9 mouse cellular contexts compared by ENCODE assay signal in genomic region chr12:118846221-118846620, GRCm38 (mm10). TPM values are rescaled to one million over a fixed set of nuclear protein-coding genes. Genes with fewer than 3 reads are reported as not detected.
DNase-seq lines count a peak whose midpoint lies in the region; ATAC-seq and TF ChIP-seq lines count a peak whose summit lies in the region.
"Had no signal": no experiment of that assay in that cellular context is flagged by ENCODE, and none has a peak within 500 bp of the region (broad histone marks: within the 10 kb centered on the region; RNA-seq: fewer than 3 reads in every experiment).

Gene Sp8 (plus strand): TSS chr12:118846329.

- no peak for ATAC-seq in hindbrain, embryonic 12.5 days (ENCODE audit: low FRiP score)
- no peak for ATAC-seq in midbrain, embryonic 13.5 days

- peaks cover 16% of the 10 kb centered on the region for H3K27me3 ChIP-seq in kidney, adult 2 months (replicated peaks; ENCODE audit: control insufficient read depth, insufficient read depth, low read length)
- H3K27me3 ChIP-seq in hindbrain, embryonic 12.5 days, result peaks cover 67% of the 10 kb centered on the region
- H3K27me3 ChIP-seq in midbrain, embryonic 13.5 days, result peaks cover 94% of the 10 kb centered on the region

- no peak for TF ChIP-seq POLR2A in kidney, adult 2 months (IDR thresholded peaks at IDR 0.05; ENCODE audit: low read depth, low read length)

- H3K4me1 ChIP-seq in kidney, adult 2 months (ENCODE audit: control insufficient read depth, insufficient read depth, low read length), result 0 out of 2 replicates have a peak, but pooled peaks cover 4% of the 10 kb centered on the region
- no peaks in the 10 kb centered on the region; the same call in 1 of the 2 replicates for H3K4me1 ChIP-seq in brown adipose tissue, adult 24 weeks (ENCODE audit: control insufficient read depth, insufficient read depth, insufficient read length, low read length)
- H3K4me1 ChIP-seq in hindbrain, embryonic 12.5 days, result peaks cover 27% of the 10 kb centered on the region
- peaks cover 44% of the 10 kb centered on the region for H3K4me1 ChIP-seq in midbrain, embryonic 13.5 days (replicated peaks)

- WGBS in kidney, adult 2 months, result 7% methylated on average over 6 of the region's 6 CpGs
- 2% methylated on average over 6 of the region's 6 CpGs for WGBS in hindbrain, embryonic 12.5 days
- 1% methylated on average over 6 of the region's 6 CpGs for WGBS in midbrain, embryonic 13.5 days

- H3K9ac ChIP-seq in hindbrain, embryonic 12.5 days, result peak within 1 kb of the TSS; percentile 60
- peak within 1 kb of the TSS; percentile 67 for H3K9ac ChIP-seq in midbrain, embryonic 13.5 days (replicated peaks)

- H3K36me3 ChIP-seq in kidney, adult 2 months (ENCODE audit: control insufficient read depth, insufficient read depth, low read length), result no peaks in the 10 kb centered on the region
- no peaks in the 10 kb centered on the region for H3K36me3 ChIP-seq in hindbrain, embryonic 12.5 days
- H3K36me3 ChIP-seq in midbrain, embryonic 13.5 days, result no peaks in the 10 kb centered on the region

- H3K4me3 ChIP-seq in kidney, adult 2 months (ENCODE audit: insufficient read depth, low read depth, low read length), result peak within 1 kb of the TSS; percentile 42
- peak within 1 kb of the TSS; percentile 19 for H3K4me3 ChIP-seq in brown adipose tissue, adult 24 weeks (ENCODE audit: insufficient read depth, low read depth, low read length)
- peak within 1 kb of the TSS; percentile 45 for H3K4me3 ChIP-seq in hindbrain, embryonic 12.5 days
- H3K4me3 ChIP-seq in midbrain, embryonic 13.5 days (replicated peaks), result peak within 1 kb of the TSS; percentile 46

- H3K27ac ChIP-seq in kidney, adult 2 months (ENCODE audit: insufficient read depth, low read depth, low read length), result no peak within 1 kb of the TSS
- no peak within 1 kb of the TSS for H3K27ac ChIP-seq in brown adipose tissue, adult 24 weeks (replicated peaks; ENCODE audit: low read depth, low read length)
- 0 out of 2 replicates have a peak within 1 kb of the TSS, but pooled peaks have one; percentile 35 for H3K27ac ChIP-seq in hindbrain, embryonic 12.5 days
- H3K27ac ChIP-seq in midbrain, embryonic 13.5 days, result peak within 1 kb of the TSS; percentile 71

- DNase-seq in kidney, adult 2 months, result no peak
- no peak for DNase-seq in kidney, postnatal 14 days
- no peak for DNase-seq in thymus, postnatal 36 days
- no peak for DNase-seq in gastrocnemius, postnatal 25 days
- no peak for DNase-seq in kidney, postnatal 4 days

- peak within 1 kb of the TSS; percentile 63 for H3K4me2 ChIP-seq in hindbrain, embryonic 12.5 days (replicated peaks)
- H3K4me2 ChIP-seq in midbrain, embryonic 13.5 days (replicated peaks), result peak within 1 kb of the TSS; percentile 63

- H3K9me3 ChIP-seq in hindbrain, embryonic 12.5 days (replicated peaks), result no peaks in the 10 kb centered on the region
- H3K9me3 ChIP-seq in midbrain, embryonic 13.5 days, result no peaks in the 10 kb centered on the region

- no peak for TF ChIP-seq CTCF in kidney, adult 2 months (conservative IDR thresholded peaks at IDR 0.05; ENCODE audit: insufficient read depth, insufficient read length, low read depth, low read length)

RNA-seq across cellular contexts. Expression of gene Sp8, which starts in this region (rescaled TPM):
- polyA plus RNA-seq in kidney, adult 2 months (2012; rRNA removed), result not detected in 2 replicates
- not detected in 2 replicates for polyA plus RNA-seq in brown adipose tissue, adult 24 weeks (2012; ENCODE audit: insufficient read depth, insufficient read length, missing spikeins)
- 7.1 and 8.8 TPM in 2 replicates for polyA plus RNA-seq in hindbrain, embryonic 12.5 days (2016; fragmentation: Nextera tagmentation; extraction: Ambion mirVana)
- 5.7 and 6.5 TPM in 2 replicates for polyA plus RNA-seq in midbrain, embryonic 13.5 days (2015; fragmentation: Nextera tagmentation; extraction: Ambion mirVana)
- not detected for total RNA-seq in gastrocnemius, postnatal 25 days (2021)
- total RNA-seq: hematopoietic stem cell, adult 5-6 weeks had no signal

Comparison
In these comparisons a context has a peak if more than half of its experiments do, and no peak if none do; other contexts are left out.
1. H3K27ac ChIP-seq: peak in hindbrain, embryonic 12.5 days (single experiment) and midbrain, embryonic 13.5 days (single experiment); none in kidney, adult 2 months (single experiment) and brown adipose tissue, adult 24 weeks (single experiment).
2. Peak in every context shown above with its lines, with median percentiles within 50 percentile points of each other: H3K4me3 ChIP-seq.